Mouse (Mus musculus) layer of hippocampus, adult 9-11 months (tissue): Measurements from ENCODE around the gene Vmn1r85.

Experiments
- DNase-seq: peaks from one replicate; pipeline ENCODE4 v3.0.0; 2022

Gene Vmn1r85

DNA sequence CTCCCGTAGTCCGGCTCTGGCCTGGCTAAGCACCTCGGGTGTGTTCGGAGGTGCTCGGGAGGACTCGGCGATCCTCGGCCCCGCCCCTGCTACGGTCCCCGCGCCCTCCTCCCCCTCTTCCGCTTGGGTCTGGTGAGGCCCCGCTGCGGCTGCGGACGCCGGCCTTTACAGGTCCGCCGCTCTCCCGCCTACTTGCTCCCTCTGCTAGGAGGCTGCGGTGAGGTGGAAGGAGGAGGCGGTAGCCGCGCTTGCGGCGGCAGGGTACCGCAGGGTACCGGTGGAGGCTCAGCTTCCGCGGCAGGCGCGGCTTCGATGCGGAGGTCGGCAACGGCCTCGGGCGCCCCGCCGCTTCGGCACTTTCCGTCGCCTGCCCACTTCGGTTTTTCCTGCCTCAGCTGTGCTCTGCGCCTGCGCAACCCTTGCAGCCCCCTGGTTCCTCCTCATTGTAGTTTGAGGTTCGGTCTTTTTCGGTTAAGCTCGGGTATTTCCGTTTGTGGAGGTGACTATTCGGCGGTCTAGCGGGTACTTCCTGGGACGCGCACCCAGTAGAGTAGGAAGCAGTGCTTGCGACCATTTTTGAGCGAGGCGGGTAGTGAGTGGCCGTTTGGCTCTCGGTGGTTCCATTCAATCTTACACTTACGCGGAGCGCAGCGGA, 56.9 kb downstream of the Vmn1r85 start, which contains the start of gene Ube2m:
Gene Ube2m, minus strand, starts transcription at position 375 of the 655 bp plus-strand sequence.
- peak; percentile 99 for DNase-seq

DNA sequence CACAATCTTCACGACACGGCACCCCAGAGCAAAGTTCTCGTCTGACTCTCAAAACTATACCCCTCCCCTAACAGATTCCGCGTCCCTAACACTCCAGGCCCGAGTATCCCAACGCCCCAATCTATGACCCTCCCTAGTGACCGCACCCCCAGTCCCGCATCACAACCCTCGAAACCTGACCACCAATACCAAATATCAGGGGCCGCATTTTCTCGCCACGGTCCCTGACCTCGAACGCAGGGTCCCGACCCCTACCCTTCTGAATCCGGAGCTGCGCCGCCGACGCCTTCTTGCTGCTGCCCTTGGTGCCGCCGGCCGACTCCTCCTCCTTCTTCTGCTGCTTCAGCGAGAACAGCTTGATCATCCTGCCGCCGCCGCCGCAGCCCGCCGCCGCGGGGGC, 57.6 kb downstream of the Vmn1r85 start:
- DNase-seq: no peak

DNA sequence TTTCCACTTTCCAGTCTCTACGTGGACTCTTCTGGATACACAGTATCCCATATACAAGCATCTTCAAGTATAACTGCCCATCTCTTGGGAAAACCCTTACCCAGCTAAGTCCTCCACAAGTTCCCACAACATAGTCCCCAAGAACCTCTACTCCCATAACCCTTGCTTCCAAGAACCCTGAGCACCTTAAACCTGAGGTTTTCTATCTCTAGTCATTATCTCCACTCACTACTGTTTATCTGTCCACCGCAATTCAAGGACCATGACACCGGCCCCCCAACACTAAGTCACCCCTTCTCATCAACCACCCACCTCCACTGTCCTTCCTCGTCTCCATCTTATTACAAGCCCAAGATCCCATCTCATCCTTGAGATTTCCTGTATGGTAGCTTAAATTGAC, 58.2 kb downstream of the Vmn1r85 start:
- peak; percentile 12 for DNase-seq

DNA sequence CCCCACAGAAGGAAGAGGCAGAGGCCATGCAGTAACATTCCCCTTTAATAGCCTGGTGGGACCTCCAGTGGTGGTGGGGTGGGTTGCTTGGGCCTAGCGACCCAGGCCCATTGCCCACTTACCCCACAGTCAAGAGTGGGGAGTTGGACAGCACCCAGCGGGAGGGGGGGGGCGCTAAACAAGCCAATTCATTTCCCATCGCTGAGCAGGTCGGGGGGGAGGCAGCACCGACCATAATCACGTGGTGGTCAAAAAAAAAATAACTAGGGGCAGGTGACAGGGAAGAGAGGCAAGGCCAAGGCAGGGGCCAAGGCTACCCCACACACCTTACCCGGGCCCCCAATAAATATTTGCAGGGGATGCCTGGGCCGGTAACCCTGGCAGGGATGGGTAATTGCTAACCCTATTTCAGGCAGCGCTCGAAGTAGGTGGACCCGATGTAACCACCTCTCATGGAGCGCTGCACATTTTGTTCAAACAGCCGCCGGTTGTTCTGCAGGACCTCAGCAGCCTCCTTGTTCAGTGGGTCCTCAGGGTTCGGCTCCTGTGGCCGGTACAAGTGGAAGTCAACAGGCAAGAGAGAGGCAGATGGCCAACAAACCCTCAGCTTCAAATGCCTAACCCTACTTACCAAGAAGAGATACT, 59.6 kb downstream of the Vmn1r85 start:
- DNase-seq: peak; percentile 37

DNA sequence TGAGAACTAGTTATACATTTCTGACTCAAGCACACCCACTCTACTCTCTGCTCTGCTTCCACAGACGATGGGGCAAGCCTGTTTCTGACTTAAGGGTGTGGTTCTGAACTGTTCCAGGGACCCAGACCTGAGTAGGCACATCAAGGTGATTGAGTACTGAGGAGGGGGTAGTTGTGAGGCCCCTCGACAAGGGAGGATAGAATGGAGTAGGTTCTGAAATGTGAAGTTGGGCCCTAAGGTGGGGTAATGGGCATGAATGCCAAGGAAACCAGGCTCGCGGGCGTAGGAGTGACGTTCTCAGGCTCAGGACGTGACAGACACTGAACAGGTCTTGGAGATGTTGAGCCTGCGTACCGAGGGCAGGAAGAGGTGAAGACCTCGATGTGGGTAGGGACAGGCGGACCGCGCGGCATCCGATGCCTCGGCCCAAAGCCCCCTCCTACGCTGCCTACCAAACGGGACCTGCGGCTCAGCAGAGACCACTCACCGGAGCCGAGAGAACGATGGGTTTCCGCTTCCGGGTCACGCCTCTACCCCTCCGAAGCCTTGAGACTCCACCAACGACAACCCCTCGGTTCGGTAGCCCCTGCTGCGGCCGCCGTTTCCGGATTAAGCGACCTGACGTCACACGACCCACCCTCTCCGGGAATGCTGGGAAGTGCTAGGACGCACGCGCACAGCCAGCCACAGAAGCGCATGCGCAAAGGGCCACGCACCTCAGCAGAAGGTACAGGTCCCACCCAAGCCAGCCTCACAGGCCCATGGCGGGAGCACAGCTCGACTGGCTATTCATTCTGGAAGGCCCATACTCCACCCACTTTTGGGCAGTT, 60.6 kb downstream of the Vmn1r85 start, which contains the start of gene Chmp2a:
Gene Chmp2a, minus strand, starts transcription at position 660 of the 830 bp plus-strand sequence.
- DNase-seq: peak; percentile 98

DNA sequence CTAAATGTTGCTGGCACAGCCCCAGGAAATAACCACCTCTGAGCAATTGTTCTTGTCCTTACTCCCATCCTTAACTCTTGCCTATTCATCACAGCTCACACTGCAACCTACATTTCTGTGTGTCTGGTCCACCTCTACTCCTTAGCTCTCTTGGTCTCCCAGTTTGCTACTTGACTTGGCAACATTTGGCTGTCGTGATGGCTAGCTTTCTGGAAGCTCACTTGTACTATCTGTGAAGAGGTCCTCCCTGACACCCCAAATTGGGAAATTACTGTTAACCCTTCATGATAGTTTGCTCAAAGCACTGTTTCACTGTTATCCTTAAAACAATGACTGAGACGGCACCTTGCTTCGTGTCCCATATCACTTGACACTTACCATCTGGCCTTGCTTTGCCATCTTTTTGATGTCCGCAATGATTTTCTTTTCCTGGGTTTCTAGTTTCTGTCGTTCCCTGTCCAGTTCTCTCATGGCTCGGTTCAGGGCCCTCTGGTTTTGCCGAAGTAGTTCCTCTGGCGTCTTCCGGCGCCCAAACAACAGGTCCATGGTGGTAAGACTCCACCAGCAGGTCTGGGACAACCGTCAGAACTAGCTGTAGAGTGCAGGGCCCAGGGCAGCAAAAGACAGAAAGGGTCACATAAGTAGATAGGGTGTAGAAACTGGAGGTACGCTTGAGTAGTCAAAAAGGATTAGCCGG, 61.4 kb downstream of the Vmn1r85 start:
- no peak for DNase-seq
